Mouse (Mus musculus) brain, embryonic 18.5 days (tissue): ENCODE results near the gene Chat.

ENCODE experiments used
- DNase-seq: peaks from one replicate; pipeline ENCODE4 v3.0.0-alpha.2; 2012; ENCODE audit warnings: low read depth, low spot score

Gene Chat

GRCm38 (mm10) chr14:32465889-32466288 is at the start of gene Chat:
Chat (minus strand) TSS chr14:32465989.
- DNase-seq, result no peak

GRCm38 (mm10) chr14:32513336-32514032 is 47.7 kb upstream of the Chat start, which contains the start of gene Ercc6:
Ercc6 (plus strand) TSS chr14:32513521.
- DNase-seq, result peak; percentile 83

- DNase-seq, result no peak
These were observed 47.1 kb upstream of the Chat start for GRCm38 (mm10) chr14:32512912-32513311.

GRCm38 (mm10) chr14:32509443-32509961 is 43.7 kb upstream of the Chat start:
- no peak for DNase-seq

GRCm38 (mm10) chr14:32508105-32508835 is 42.5 kb upstream of the Chat start:
- DNase-seq, result no peak

GRCm38 (mm10) chr14:32507216-32507615 is 41.4 kb upstream of the Chat start:
- DNase-seq, result no peak

GRCm38 (mm10) chr14:32506329-32506728 is 40.5 kb upstream of the Chat start:
- no peak for DNase-seq

- no peak for DNase-seq
These were observed 38.1 kb upstream of the Chat start for GRCm38 (mm10) chr14:32503897-32504296.

- DNase-seq, result no peak
These were observed 37.2 kb upstream of the Chat start for GRCm38 (mm10) chr14:32502764-32503688.

GRCm38 (mm10) chr14:32501303-32501702 is 35.5 kb upstream of the Chat start:
- DNase-seq, result no peak

- no peak for DNase-seq
These were observed 30.5 kb upstream of the Chat start for GRCm38 (mm10) chr14:32496115-32496850.

- DNase-seq, result no peak
These were observed 26.7 kb upstream of the Chat start for GRCm38 (mm10) chr14:32492521-32492920.

- peak; percentile 28 for DNase-seq
These were observed 16.3 kb upstream of the Chat start for GRCm38 (mm10) chr14:32482061-32482460.

GRCm38 (mm10) chr14:32477581-32477980 is 11.8 kb upstream of the Chat start:
- no peak for DNase-seq

- no peak for DNase-seq
These were observed 10.8 kb upstream of the Chat start for GRCm38 (mm10) chr14:32476559-32476958.

GRCm38 (mm10) chr14:32472996-32473395 is 7.2 kb upstream of the Chat start:
- peak; percentile 46 for DNase-seq

- DNase-seq, result no peak
These were observed 1.8 kb upstream of the Chat start for GRCm38 (mm10) chr14:32467606-32468005.

GRCm38 (mm10) chr14:32465506-32465870 is 301 bp downstream of the Chat start:
- DNase-seq, result no peak

- DNase-seq, result no peak
These were observed 936 bp downstream of the Chat start, which contains the start of gene Slc18a3 for GRCm38 (mm10) chr14:32464601-32465505. Slc18a3 (minus strand) TSS chr14:32464850.
